Mouse (Mus musculus) sigmoid colon, adult 10 weeks (tissue): Measurements from ENCODE around the gene Ipo13. TPM values are rescaled to one million over a fixed set of nuclear protein-coding genes. Genes with fewer than 3 reads are reported as not detected.

Experiments
- polyA plus RNA-seq: library from polyadenylated mRNA; stranded (reverse); fragments of 350-450 nt; fragmentation: Illumina TruSeq; extraction: RNeasy Lipid Tissue Mini Kit (QIAGEN cat#74804); gene quantifications from one replicate; pipeline ENCODE4 v1.2.3, GENCODE M21; 2014; ENCODE audit warnings: low read depth, low replicate concordance

The Ipo13 gene
- polyA plus RNA-seq, result 1.6 TPM

GRCm38 (mm10) chr4:117914591-117915442, at the start of gene Ipo13:
Gene Ipo13 (minus strand): TSS chr4:117914999.

GRCm38 (mm10) chr4:117929391-117929881, 14.6 kb upstream of the Ipo13 start, which contains the start of gene Artn:
Gene Artn (minus strand): TSS chr4:117929763.

DNA sequence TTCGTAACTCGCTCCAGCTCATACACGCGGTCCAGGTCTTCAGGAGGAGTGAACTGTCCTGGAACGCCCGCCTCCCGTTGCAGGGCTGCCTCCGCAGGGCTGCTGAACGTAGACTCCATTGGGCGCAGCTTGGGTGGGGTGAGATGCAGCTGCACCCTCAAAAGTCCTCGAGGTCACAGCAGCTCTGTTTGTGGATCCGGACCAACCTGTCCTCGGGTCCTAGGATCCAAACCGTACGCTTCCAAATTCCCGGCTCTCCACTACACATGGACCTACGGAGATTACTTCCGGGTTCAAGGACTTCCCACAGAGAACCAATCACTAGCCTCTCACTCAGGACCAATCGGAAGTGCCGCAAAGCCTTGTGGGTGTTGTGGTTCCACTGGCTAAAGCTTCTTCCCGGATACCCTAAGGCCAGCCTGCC, 23.0 kb downstream of the Ipo13 start, which contains the start of gene Dph2:
Gene Dph2, minus strand, starts transcription at position 295 of the 424 bp plus-strand sequence.

GRCm38 (mm10) chr4:117887133-117887532, 27.7 kb downstream of the Ipo13 start, which contains the start of gene Atp6v0b:
Gene Atp6v0b (minus strand): TSS chr4:117887333.

DNA sequence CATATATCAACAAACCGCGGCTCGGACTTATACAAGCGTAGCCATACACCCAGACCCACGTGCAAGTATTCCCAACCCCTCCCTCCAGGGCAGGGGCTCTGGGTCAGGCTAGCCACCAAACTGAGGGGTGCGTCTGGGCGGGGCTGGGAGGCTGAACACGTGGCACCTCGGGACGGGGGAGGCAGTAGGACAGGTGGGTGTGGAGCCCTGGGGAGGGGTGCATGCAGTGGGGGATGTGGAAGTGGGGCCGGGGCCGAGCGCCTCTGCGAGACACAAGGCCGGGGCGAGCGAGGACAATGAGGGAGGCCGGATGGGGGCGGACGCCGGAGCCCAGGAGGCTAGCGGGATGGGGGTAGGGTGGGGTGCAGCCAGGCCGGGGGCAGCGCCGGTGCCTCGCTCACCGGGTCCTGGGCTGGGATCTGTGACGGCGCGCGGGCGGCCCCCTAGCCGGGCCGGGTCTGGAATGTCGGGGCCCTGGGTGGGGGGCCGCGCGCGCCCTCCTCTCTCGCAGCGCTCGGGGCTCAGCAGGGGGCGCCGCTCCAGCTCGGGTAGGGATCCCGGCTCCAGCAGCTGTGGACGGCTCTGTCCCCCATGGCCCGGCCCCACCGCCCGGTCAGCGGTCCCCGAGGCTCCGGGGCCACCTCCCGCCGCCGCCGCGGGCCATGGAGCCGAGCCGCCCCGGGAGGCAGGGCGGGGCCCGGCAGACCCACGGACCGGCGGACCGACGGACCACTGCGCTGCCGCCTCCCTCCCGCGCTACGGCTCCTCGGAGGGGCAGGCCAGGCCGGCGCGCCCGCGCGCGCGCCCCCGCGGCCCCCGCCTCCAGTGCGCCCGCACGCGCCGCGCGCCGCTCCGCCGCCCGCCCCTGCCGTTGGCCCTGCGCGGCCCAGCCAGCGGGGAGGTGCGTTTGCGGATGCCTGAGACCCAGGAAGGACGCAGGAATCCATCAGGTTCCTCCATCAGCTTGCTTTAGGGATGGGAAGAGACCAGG, 31.8 kb downstream of the Ipo13 start, which contains the start of gene B4galt2:
Gene B4galt2, minus strand, starts transcription at position 787 of the 991 bp plus-strand sequence.

GRCm38 (mm10) chr4:117872471-117872886, 42.3 kb downstream of the Ipo13 start, which contains the start of gene Ccdc24:
Gene Ccdc24 (minus strand): TSS chr4:117872557.

Other genes starting within 250 kb of the Ipo13 start
- gene Dmap1, start 232.7 kb downstream of the Ipo13 start, polyA plus RNA-seq, result 0.57 TPM
- gene Gm12845, start 190.6 kb downstream of the Ipo13 start, polyA plus RNA-seq, result not detected
- gene Klf17, start 149.4 kb downstream of the Ipo13 start, polyA plus RNA-seq, result not detected
- gene Slc6a9, start 80.5 kb downstream of the Ipo13 start, polyA plus RNA-seq, result 1.7 TPM
- not detected for gene Ccdc24, start 42.4 kb downstream of the Ipo13 start, polyA plus RNA-seq
- gene B4galt2, start 31.5 kb downstream of the Ipo13 start, polyA plus RNA-seq, result not detected
- 79.8 TPM for gene Atp6v0b, start 27.7 kb downstream of the Ipo13 start, polyA plus RNA-seq
- gene Dph2, start 23.0 kb downstream of the Ipo13 start, polyA plus RNA-seq, result 2.6 TPM
- gene Artn, start 14.8 kb upstream of the Ipo13 start, polyA plus RNA-seq, result 1.5 TPM
- gene St3gal3, start 219.9 kb upstream of the Ipo13 start, polyA plus RNA-seq, result 5.9 TPM